Mouse (Mus musculus): ENCODE results near the gene Prss16. TPM values are rescaled to one million over a fixed set of nuclear protein-coding genes. Genes with fewer than 3 reads are reported as not detected.

Prss16 gene
- polyA plus RNA-seq, 2 experiments, result 0.51 to 1.1 TPM

GRCm38 (mm10) chr13:21971641-21972040 lies 37.9 kb downstream of the Prss16 start:
- TF ChIP-seq POLR2A (IDR thresholded peaks at IDR 0.05; ENCODE audit: borderline replicate concordance, extremely low read depth, insufficient read depth, insufficient read length), result no peak
- H3K9me3 ChIP-seq (ENCODE audit: control insufficient read depth, low read length), result no peaks in the 10 kb centered on the region

GRCm38 (mm10) chr13:21969816-21970215 lies 39.7 kb downstream of the Prss16 start:
- DNase-seq (ENCODE audit: low spot score) (no peak), ATAC-seq (ENCODE audit: low FRiP score, low read depth) (no peak)
- Histone ChIP-seq H3K4me3 (replicated peaks; ENCODE audit: low read length) (no peak overlapping the region), H3K9me3 (ENCODE audit: control insufficient read depth, low read length) (no peaks in the 10 kb centered on the region), H3K36me3 (ENCODE audit: control insufficient read depth, insufficient read depth, low read length) (no peaks in the 10 kb centered on the region), H3K9ac (ENCODE audit: low read depth, low read length, severe bottlenecking) (no peak overlapping the region), H3K4me2 (replicated peaks; ENCODE audit: low read depth, low read length, severe bottlenecking) (no peak overlapping the region), H3K27me3 (ENCODE audit: control insufficient read depth, insufficient read depth, low read length) (no peaks in the 10 kb centered on the region), H3K27ac (replicated peaks; ENCODE audit: low read depth, low read length) (no peak overlapping the region), H3K4me1 (ENCODE audit: control insufficient read depth, insufficient read depth, low read length) (no peaks in the 10 kb centered on the region)
- 47% methylated on average over 2 of the region's 2 CpGs for WGBS
- TF ChIP-seq POLR2A (IDR thresholded peaks at IDR 0.05; ENCODE audit: borderline replicate concordance, extremely low read depth, insufficient read depth, insufficient read length), result no peak

More at GRCm38 (mm10) chr13:21971641-21972040, 37.9 kb downstream of the Prss16 start:
- DNase-seq (ENCODE audit: low spot score) (no peak), ATAC-seq (ENCODE audit: low FRiP score, low read depth) (no peak)
- Histone ChIP-seq H3K4me1 (ENCODE audit: control insufficient read depth, insufficient read depth, low read length) (no peaks in the 10 kb centered on the region), H3K36me3 (ENCODE audit: control insufficient read depth, insufficient read depth, low read length) (no peaks in the 10 kb centered on the region), H3K4me3 (replicated peaks; ENCODE audit: low read length) (no peak overlapping the region), H3K4me2 (replicated peaks; ENCODE audit: low read depth, low read length, severe bottlenecking) (no peak overlapping the region), H3K27me3 (ENCODE audit: control insufficient read depth, insufficient read depth, low read length) (no peaks in the 10 kb centered on the region), H3K27ac (replicated peaks; ENCODE audit: low read depth, low read length) (no peak overlapping the region), H3K9ac (ENCODE audit: low read depth, low read length, severe bottlenecking) (no peak overlapping the region)
- WGBS, result 31% methylated on average over 3 of the region's 3 CpGs

- Histone ChIP-seq H3K4me3 (replicated peaks; ENCODE audit: low read length) (no peak overlapping the region), H3K27ac (replicated peaks; ENCODE audit: low read depth, low read length) (no peak overlapping the region), H3K4me1 (ENCODE audit: control insufficient read depth, insufficient read depth, low read length) (no peaks in the 10 kb centered on the region), H3K9ac (ENCODE audit: low read depth, low read length, severe bottlenecking) (no peak overlapping the region), H3K36me3 (ENCODE audit: control insufficient read depth, insufficient read depth, low read length) (no peaks in the 10 kb centered on the region), H3K4me2 (replicated peaks; ENCODE audit: low read depth, low read length, severe bottlenecking) (no peak overlapping the region), H3K27me3 (ENCODE audit: control insufficient read depth, insufficient read depth, low read length) (no peaks in the 10 kb centered on the region), H3K9me3 (ENCODE audit: control insufficient read depth, low read length) (no peaks in the 10 kb centered on the region)
- 40% methylated on average over 1 of the region's 1 CpGs for WGBS
- ATAC-seq (ENCODE audit: low FRiP score, low read depth) (no peak), DNase-seq (ENCODE audit: low spot score) (no peak)
- no peak for TF ChIP-seq POLR2A (IDR thresholded peaks at IDR 0.05; ENCODE audit: borderline replicate concordance, extremely low read depth, insufficient read depth, insufficient read length)
Observed at GRCm38 (mm10) chr13:21969269-21969668, 40.3 kb downstream of the Prss16 start.

Small RNAs within 50 kb of the gene (microRNA-seq; reads per million reads assigned to microRNA genes)
- gene Gm44390 (not detected), gene Gm44486 (not detected)

Other genes starting within 250 kb of the Prss16 start
- 5.9 and 6.7 TPM in 2 replicates for gene Hist1h1b, start 229.1 kb downstream of the Prss16 start, polyA plus RNA-seq (2012; rRNA removed)
- 8.9 and 13.0 TPM in 2 replicates for gene Hist1h1b, start 229.1 kb downstream of the Prss16 start, polyA plus RNA-seq (2014; fragmentation: Nextera tagmentation; extraction: Ambion mirVana)
- 39.9 and 59.2 TPM in 2 replicates for gene Hist1h3i, start 226.4 kb downstream of the Prss16 start, polyA plus RNA-seq (2012; rRNA removed)
- 142 and 166 TPM in 2 replicates for gene Hist1h3i, start 226.4 kb downstream of the Prss16 start, polyA plus RNA-seq (2014; fragmentation: Nextera tagmentation; extraction: Ambion mirVana)
- gene Hist1h2an, start 222.5 kb downstream of the Prss16 start, polyA plus RNA-seq (2012; rRNA removed), result 9.3 and 19.2 TPM in 2 replicates
- 6.1 and 8.1 TPM in 2 replicates for gene Hist1h2an, start 222.5 kb downstream of the Prss16 start, polyA plus RNA-seq (2014; fragmentation: Nextera tagmentation; extraction: Ambion mirVana)
- 1.8 and 2.2 TPM in 2 replicates for gene Hist1h2bp, start 222.3 kb downstream of the Prss16 start, polyA plus RNA-seq (2012; rRNA removed)
- 1.9 and 2.1 TPM in 2 replicates for gene Hist1h2bp, start 222.3 kb downstream of the Prss16 start, polyA plus RNA-seq (2014; fragmentation: Nextera tagmentation; extraction: Ambion mirVana)
- 18.4 and 18.7 TPM in 2 replicates for gene Hist1h2bq, start 199.5 kb downstream of the Prss16 start, polyA plus RNA-seq (2012; rRNA removed)
- 20.2 and 24.7 TPM in 2 replicates for gene Hist1h2bq, start 199.5 kb downstream of the Prss16 start, polyA plus RNA-seq (2014; fragmentation: Nextera tagmentation; extraction: Ambion mirVana)
- not detected in 2 replicates for gene Hist1h2ao, start 199.3 kb downstream of the Prss16 start, polyA plus RNA-seq (2012; rRNA removed)
- 2.1 TPM in 1 of 2 replicates, not detected in the other for gene Hist1h2ao, start 199.3 kb downstream of the Prss16 start, polyA plus RNA-seq (2014; fragmentation: Nextera tagmentation; extraction: Ambion mirVana)
- gene Hist1h4m, start 198.0 kb downstream of the Prss16 start, polyA plus RNA-seq (2012; rRNA removed), result not detected in 2 replicates
- not detected in 2 replicates for gene Hist1h4m, start 198.0 kb downstream of the Prss16 start, polyA plus RNA-seq (2014; fragmentation: Nextera tagmentation; extraction: Ambion mirVana)
- 30.3 and 31.8 TPM in 2 replicates for gene Hist1h4n, start 177.5 kb downstream of the Prss16 start, polyA plus RNA-seq (2012; rRNA removed)
- gene Hist1h4n, start 177.5 kb downstream of the Prss16 start, polyA plus RNA-seq (2014; fragmentation: Nextera tagmentation; extraction: Ambion mirVana), result 15.6 and 21.5 TPM in 2 replicates
- 60.6 and 133 TPM in 2 replicates for gene Hist1h2ap, start 176.2 kb downstream of the Prss16 start, polyA plus RNA-seq (2012; rRNA removed)
- 3,378 and 3,605 TPM in 2 replicates for gene Hist1h2ap, start 176.2 kb downstream of the Prss16 start, polyA plus RNA-seq (2014; fragmentation: Nextera tagmentation; extraction: Ambion mirVana)
- gene Hist1h2br, start 176.0 kb downstream of the Prss16 start, polyA plus RNA-seq (2012; rRNA removed), result 7.1 and 24.1 TPM in 2 replicates
- 19.2 and 25.2 TPM in 2 replicates for gene Hist1h2br, start 176.0 kb downstream of the Prss16 start, polyA plus RNA-seq (2014; fragmentation: Nextera tagmentation; extraction: Ambion mirVana)
- gene Zfp184, start 64.6 kb downstream of the Prss16 start, polyA plus RNA-seq (2012; rRNA removed), result 7.5 and 8.3 TPM in 2 replicates
- 12.7 and 17.2 TPM in 2 replicates for gene Zfp184, start 64.6 kb downstream of the Prss16 start, polyA plus RNA-seq (2014; fragmentation: Nextera tagmentation; extraction: Ambion mirVana)
- gene Pom121l2, start 28.5 kb downstream of the Prss16 start, polyA plus RNA-seq (2012; rRNA removed), result 0.09 and 0.17 TPM in 2 replicates
- 0.11 and 0.18 TPM in 2 replicates for gene Pom121l2, start 28.5 kb downstream of the Prss16 start, polyA plus RNA-seq (2014; fragmentation: Nextera tagmentation; extraction: Ambion mirVana)
- 5.5 and 14.9 TPM in 2 replicates for gene Hist1h2ah, start 25.8 kb upstream of the Prss16 start, polyA plus RNA-seq (2012; rRNA removed)
- 6.5 and 22.1 TPM in 2 replicates for gene Hist1h2ah, start 25.8 kb upstream of the Prss16 start, polyA plus RNA-seq (2014; fragmentation: Nextera tagmentation; extraction: Ambion mirVana)
- gene Hist1h2bk, start 26.1 kb upstream of the Prss16 start, polyA plus RNA-seq (2012; rRNA removed), result 24.6 and 30.5 TPM in 2 replicates
- gene Hist1h2bk, start 26.1 kb upstream of the Prss16 start, polyA plus RNA-seq (2014; fragmentation: Nextera tagmentation; extraction: Ambion mirVana), result 6.9 and 7.1 TPM in 2 replicates
- gene Hist1h4i, start 31.6 kb upstream of the Prss16 start, polyA plus RNA-seq (2012; rRNA removed), result 31.0 and 39.5 TPM in 2 replicates
- gene Hist1h4i, start 31.6 kb upstream of the Prss16 start, polyA plus RNA-seq (2014; fragmentation: Nextera tagmentation; extraction: Ambion mirVana), result 14.0 and 14.7 TPM in 2 replicates
- 54.6 and 89.6 TPM in 2 replicates for gene Hist1h2ag, start 33.2 kb upstream of the Prss16 start, polyA plus RNA-seq (2012; rRNA removed)
- gene Hist1h2ag, start 33.2 kb upstream of the Prss16 start, polyA plus RNA-seq (2014; fragmentation: Nextera tagmentation; extraction: Ambion mirVana), result 56.7 and 74.1 TPM in 2 replicates
- gene Hist1h2bj, start 33.5 kb upstream of the Prss16 start, polyA plus RNA-seq (2012; rRNA removed), result 20.7 and 26.3 TPM in 2 replicates
- gene Hist1h2bj, start 33.5 kb upstream of the Prss16 start, polyA plus RNA-seq (2014; fragmentation: Nextera tagmentation; extraction: Ambion mirVana), result 10.3 and 11.1 TPM in 2 replicates
- gene Vmn1r188, start 74.7 kb upstream of the Prss16 start, polyA plus RNA-seq (2012; rRNA removed), result not detected in 2 replicates
- not detected in 2 replicates for gene Vmn1r188, start 74.7 kb upstream of the Prss16 start, polyA plus RNA-seq (2014; fragmentation: Nextera tagmentation; extraction: Ambion mirVana)
- not detected in 2 replicates for gene Vmn1r189, start 96.1 kb upstream of the Prss16 start, polyA plus RNA-seq (2012; rRNA removed)
- gene Vmn1r189, start 96.1 kb upstream of the Prss16 start, polyA plus RNA-seq (2014; fragmentation: Nextera tagmentation; extraction: Ambion mirVana), result not detected in 2 replicates
- not detected in 2 replicates for gene Vmn1r191, start 174.2 kb upstream of the Prss16 start, polyA plus RNA-seq (2012; rRNA removed)
- gene Vmn1r191, start 174.2 kb upstream of the Prss16 start, polyA plus RNA-seq (2014; fragmentation: Nextera tagmentation; extraction: Ambion mirVana), result not detected in 2 replicates
- gene Vmn1r192, start 181.4 kb upstream of the Prss16 start, polyA plus RNA-seq (2012; rRNA removed), result not detected in 2 replicates
- not detected in 2 replicates for gene Vmn1r192, start 181.4 kb upstream of the Prss16 start, polyA plus RNA-seq (2014; fragmentation: Nextera tagmentation; extraction: Ambion mirVana)
- not detected in 2 replicates for gene Vmn1r193, start 213.4 kb upstream of the Prss16 start, polyA plus RNA-seq (2012; rRNA removed)
- not detected in 2 replicates for gene Vmn1r193, start 213.4 kb upstream of the Prss16 start, polyA plus RNA-seq (2014; fragmentation: Nextera tagmentation; extraction: Ambion mirVana)
- gene Vmn1r194, start 234.5 kb upstream of the Prss16 start, polyA plus RNA-seq (2012; rRNA removed), result not detected in 2 replicates
- not detected in 2 replicates for gene Vmn1r194, start 234.5 kb upstream of the Prss16 start, polyA plus RNA-seq (2014; fragmentation: Nextera tagmentation; extraction: Ambion mirVana)